Mouse (Mus musculus) ES-Bruce4 (cell line): ENCODE results near the gene Krba1.

Source experiments
- CTCF ChIP-seq: IDR thresholded peaks from one replicate; pipeline ENCODE4 v1.8.1; 2011; ENCODE audit warnings: low read depth, low read length
- EP300 ChIP-seq: IDR thresholded peaks from 2 replicates; pipeline ENCODE4 v1.6.1; 2011; ENCODE audit warnings: low read depth, low read length; ENCODE audit not compliant: insufficient read depth
- POLR2A ChIP-seq: IDR thresholded peaks from one replicate; pipeline ENCODE4 v1.8.1; 2011; ENCODE audit warnings: low read length; ENCODE audit not compliant: insufficient read depth

DNA sequence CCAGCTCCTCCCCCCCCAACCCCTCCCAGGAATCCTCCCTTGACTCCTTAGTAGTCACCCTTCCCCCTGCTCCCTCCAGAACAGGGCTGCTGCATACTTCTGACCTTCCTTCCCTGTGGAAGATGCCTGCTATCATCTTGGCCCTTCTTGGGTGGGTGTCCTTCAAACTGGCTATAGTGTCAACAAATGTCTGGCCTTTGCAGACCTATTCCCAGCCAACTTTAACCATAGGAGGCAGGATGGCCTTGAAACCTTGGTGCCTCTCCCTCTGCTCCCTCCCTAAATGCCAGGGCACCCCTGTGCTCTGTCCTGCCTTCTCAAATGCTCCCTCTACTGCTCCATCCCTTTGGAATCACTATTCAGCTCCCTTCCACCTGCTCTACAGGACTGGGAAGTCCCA is 44.3 kb downstream of the Krba1 start:
- no peak for TF ChIP-seq CTCF
- TF ChIP-seq POLR2A: no peak
- no peak for TF ChIP-seq EP300
